In genomic region chr1:178529512-178530300, GRCm38 (mm10) we compare ENCODE assay signal across 8 mouse cellular contexts. TPM values are rescaled to one million over a fixed set of nuclear protein-coding genes. Genes with fewer than 3 reads are reported as not detected.
DNase-seq lines count a peak whose midpoint lies in the region; ATAC-seq lines count a peak whose summit lies in the region.
"Had no signal": no experiment of that assay in that cellular context is flagged by ENCODE, and none has a peak within 500 bp of the region (broad histone marks: within the 10 kb centered on the region; RNA-seq: fewer than 3 reads in every experiment).

No protein-coding gene starts in this region.

- H3K27me3 ChIP-seq in heart, embryonic 16.5 days (ENCODE audit: control insufficient read depth, insufficient read depth, low read length), result no peaks in the 10 kb centered on the region
- peaks cover 18% of the 10 kb centered on the region for H3K27me3 ChIP-seq in midbrain, embryonic 13.5 days

- H3K9me3 ChIP-seq in heart, embryonic 16.5 days (replicated peaks; ENCODE audit: control insufficient read depth, low read length), result no peaks in the 10 kb centered on the region
- H3K9me3 ChIP-seq in midbrain, embryonic 13.5 days, result no peaks in the 10 kb centered on the region

- under 1% methylated on average over 38 of the region's 38 CpGs for WGBS in heart, embryonic 16.5 days
- WGBS in midbrain, embryonic 13.5 days, result under 1% methylated on average over 38 of the region's 38 CpGs

- H3K4me1 ChIP-seq in heart, embryonic 16.5 days (ENCODE audit: control insufficient read depth, insufficient read depth, low read length), result peaks cover 20% of the 10 kb centered on the region
- peaks cover 40% of the 10 kb centered on the region for H3K4me1 ChIP-seq in midbrain, embryonic 13.5 days (replicated peaks)

- peak overlapping the region; percentile 78 for H3K9ac ChIP-seq in heart, embryonic 16.5 days (ENCODE audit: low read length)
- H3K9ac ChIP-seq in midbrain, embryonic 13.5 days (replicated peaks), result peak overlapping the region; percentile 75

- DNase-seq in urinary bladder, adult 2 months (ENCODE audit: low spot score), result peak; percentile 23
- no peak for DNase-seq in urinary bladder, postnatal 4 days (ENCODE audit: low spot score in 2 of 2)
- peak; percentile 48 to 60 for DNase-seq in cerebellum, postnatal 14 days
- DNase-seq in layer of hippocampus, postnatal 14 days (ENCODE audit: low spot score in 2 of 2), result peak; percentile 19 to 54
- DNase-seq in thymus, postnatal 25 days, result peak; percentile 5

- no peak for ATAC-seq in heart, embryonic 16.5 days (replicated peaks; ENCODE audit: extremely low read depth, insufficient read depth, low FRiP score)
- ATAC-seq in midbrain, embryonic 13.5 days, result peak; percentile 26

- no peaks in the 10 kb centered on the region for H3K36me3 ChIP-seq in heart, embryonic 16.5 days (ENCODE audit: control insufficient read depth, insufficient read depth)
- no peaks in the 10 kb centered on the region for H3K36me3 ChIP-seq in midbrain, embryonic 13.5 days

- peak overlapping the region; percentile 96 for H3K4me2 ChIP-seq in heart, embryonic 16.5 days (ENCODE audit: low read depth, low read length)
- peak overlapping the region; percentile 99 for H3K4me2 ChIP-seq in midbrain, embryonic 13.5 days (replicated peaks)

- H3K27ac ChIP-seq in heart, embryonic 16.5 days (ENCODE audit: low read length), result peak overlapping the region; percentile 88
- peak overlapping the region; percentile 87 for H3K27ac ChIP-seq in midbrain, embryonic 13.5 days

- peak overlapping the region; percentile 66 for H3K4me3 ChIP-seq in heart, embryonic 16.5 days (ENCODE audit: low read length)
- H3K4me3 ChIP-seq in midbrain, embryonic 13.5 days (replicated peaks), result peak overlapping the region; percentile 67
- H3K4me3 ChIP-seq: erythroblast, embryonic 14.5 days had no signal

RNA-seq across cellular contexts. Expression of gene Kif26b, which starts 0.8 kb away (rescaled TPM):
- 1.4 and 2.0 TPM in 2 replicates for polyA plus RNA-seq in urinary bladder, adult 2 months (2012; rRNA removed)
- 5.1 and 6.5 TPM in 2 replicates for polyA plus RNA-seq in heart, embryonic 16.5 days (2015; fragmentation: Nextera tagmentation; extraction: Ambion mirVana)
- total RNA-seq in layer of hippocampus, postnatal 14 days (2021), result 10 to 100 TPM; 25.9 to 27.3 TPM
- 5.4 and 5.7 TPM in 2 replicates for polyA plus RNA-seq in midbrain, embryonic 13.5 days (2015; fragmentation: Nextera tagmentation; extraction: Ambion mirVana)
- polyA plus RNA-seq: erythroblast, embryonic 14.5 days had no signal

Comparison
In these comparisons a context has a peak if more than half of its experiments do, and no peak if none do; other contexts are left out.
1. DNase-seq: peak in urinary bladder, adult 2 months (single experiment), cerebellum, postnatal 14 days (2 of 2), layer of hippocampus, postnatal 14 days (2 of 2) and thymus, postnatal 25 days (single experiment); none in urinary bladder, postnatal 4 days (0 of 2).